Mouse (Mus musculus): ENCODE measurements around the gene Cradd. TPM values are rescaled to one million over a fixed set of nuclear protein-coding genes. Genes with fewer than 3 reads are reported as not detected.

Cradd gene
- total and polyA plus RNA-seq, 3 experiments: 1.9 to 9.0 TPM; not detected in 1

DNA sequence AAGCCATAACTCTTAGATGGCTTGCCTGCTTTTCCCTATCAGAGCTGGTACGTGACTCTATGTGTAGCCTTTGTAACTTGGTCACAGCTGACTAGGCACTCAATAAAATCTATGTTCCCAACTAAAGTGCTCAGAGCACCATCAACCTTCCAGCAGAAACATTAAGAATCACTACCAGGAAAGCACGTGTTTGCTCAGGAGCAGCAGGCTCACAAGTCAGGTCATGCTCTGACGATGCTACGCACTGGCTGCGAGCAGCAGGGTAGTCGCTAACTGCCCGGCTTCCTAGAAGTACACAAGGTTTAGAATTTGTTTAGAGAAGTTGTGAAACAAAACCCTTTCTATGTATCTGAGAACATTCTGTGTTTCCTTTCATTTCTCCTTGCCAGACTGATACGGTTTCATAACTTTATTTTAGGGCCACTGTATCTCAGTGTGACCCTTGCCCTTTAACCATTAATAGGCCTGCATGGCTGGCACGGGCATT, 171.4 kb downstream of the Cradd start:
- Histone ChIP-seq H3K27me3 (ENCODE audit: control insufficient read depth in 1 of 2, insufficient read depth in 2 of 2, low read length in 2 of 2) (no peaks in the 10 kb centered on the region), H3K9me3 (replicated peaks; ENCODE audit: insufficient read depth, low read length) (no peaks in the 10 kb centered on the region), H3K9ac (ENCODE audit: control insufficient read depth, low read depth, low read length, poor library complexity, severe bottlenecking) (no peak overlapping the region), H3K79me2 (ENCODE audit: control insufficient read depth, insufficient read depth, low read length, poor library complexity) (no peaks in the 10 kb centered on the region), H3K27ac (ENCODE audit: control insufficient read depth, low read depth, low read length) (no peak overlapping the region), H3K4me3 (ENCODE audit: control insufficient read depth in 1 of 2, insufficient read depth in 1 of 2, low read depth in 2 of 2, low read length in 2 of 2) (no peak overlapping the region), H3K36me3 (ENCODE audit: control insufficient read depth in 1 of 2, insufficient read depth in 2 of 2, low read length in 2 of 2) (peaks cover 0 to 27% of the 10 kb centered on the region in 2 experiments; a peak in 2 of 4 replicates), H3K4me1 (ENCODE audit: control insufficient read depth in 1 of 2, insufficient read depth in 2 of 2, low read length in 2 of 2) (peaks cover 0 to 33% of the 10 kb centered on the region in 2 experiments; a peak in 2 of 4 replicates)
- no peak for DNase-seq (ENCODE audit: low read depth, low spot score)
- no peak for TF ChIP-seq BHLHE40 (IDR thresholded peaks at IDR 0.05; ENCODE audit: borderline replicate concordance, low read depth, low read length)
- TF ChIP-seq HCFC1 (IDR thresholded peaks at IDR 0.05; ENCODE audit: low read depth, low read length): no peak
- no peak for TF ChIP-seq CHD2 (IDR thresholded peaks at IDR 0.05; ENCODE audit: low read length)
- no peak for TF ChIP-seq RAD21 (IDR thresholded peaks at IDR 0.05; ENCODE audit: low read depth, low read length)
- no peak for TF ChIP-seq GATA1 (IDR thresholded peaks at IDR 0.05; ENCODE audit: low read depth, low read length)
- TF ChIP-seq MYB (IDR thresholded peaks at IDR 0.05; ENCODE audit: low read depth, low read length): no peak
- TF ChIP-seq MAZ (IDR thresholded peaks at IDR 0.05; ENCODE audit: low read depth, low read length): no peak
- TF ChIP-seq E2F4 (IDR thresholded peaks at IDR 0.05; ENCODE audit: borderline replicate concordance, low read depth, low read length): no peak
- TF ChIP-seq SMC3 (IDR thresholded peaks at IDR 0.05; ENCODE audit: low read depth, low read length): no peak
- no peak for TF ChIP-seq USF1 (IDR thresholded peaks at IDR 0.05; ENCODE audit: low read depth, low read length)
- no peak for TF ChIP-seq ETS1 (IDR thresholded peaks at IDR 0.05; ENCODE audit: low read depth, low read length)
- no peak for TF ChIP-seq POLR2AphosphoS2 (IDR thresholded peaks at IDR 0.05; ENCODE audit: low read length)
- TF ChIP-seq TAL1 (IDR thresholded peaks at IDR 0.05; ENCODE audit: low read length): no peak
- no peak for TF ChIP-seq ZC3H11A (IDR thresholded peaks at IDR 0.05; ENCODE audit: low read depth, low read length)
- no peak for TF ChIP-seq ZKSCAN1 (IDR thresholded peaks at IDR 0.05; ENCODE audit: low read depth, low read length)

DNA sequence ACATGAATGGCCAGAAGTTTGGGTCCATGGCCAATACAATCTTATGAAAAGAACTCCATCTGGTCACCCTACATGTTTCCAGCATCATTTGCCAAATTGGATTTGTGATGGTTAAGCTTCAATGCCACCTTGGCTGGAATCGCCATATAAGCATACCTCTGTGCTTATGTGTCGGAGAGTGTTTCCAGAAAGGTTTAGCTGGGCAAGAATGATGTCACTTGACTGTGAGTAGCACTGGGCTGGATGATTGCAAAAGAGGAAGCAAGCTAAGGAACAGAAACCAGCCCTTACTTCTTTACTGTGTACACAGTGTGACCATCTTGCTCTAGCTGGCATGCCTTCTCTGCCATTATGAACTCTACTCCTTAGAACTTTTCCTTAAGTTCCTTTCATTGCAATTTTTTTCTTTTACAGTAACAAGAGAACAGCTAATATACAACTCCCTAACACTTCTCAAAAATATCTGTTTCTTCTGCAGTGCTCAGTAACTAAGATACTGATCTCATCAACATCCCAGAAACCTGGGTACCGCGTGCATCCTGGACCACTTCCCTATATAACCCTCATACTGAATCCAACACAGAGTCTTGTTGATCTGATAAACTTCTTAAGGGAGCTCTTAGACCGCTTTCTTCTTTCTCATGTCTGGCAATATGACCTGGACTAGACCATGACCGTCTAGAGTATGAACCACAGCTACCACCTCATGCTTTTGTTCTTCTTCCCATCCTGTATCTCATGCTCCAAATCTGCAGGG, 172.7 kb downstream of the Cradd start:
- DNase-seq (ENCODE audit: low read depth, low spot score): peak; percentile 60
- Histone ChIP-seq H3K9ac (ENCODE audit: control insufficient read depth, low read depth, low read length, poor library complexity, severe bottlenecking) (no peak overlapping the region), H3K4me1 (ENCODE audit: control insufficient read depth in 1 of 2, insufficient read depth in 2 of 2, low read length in 2 of 2) (peaks cover 0 to 39% of the 10 kb centered on the region in 2 experiments; a peak in 3 of 4 replicates), H3K27ac (ENCODE audit: control insufficient read depth, low read depth, low read length) (no peak overlapping the region), H3K79me2 (ENCODE audit: control insufficient read depth, insufficient read depth, low read length, poor library complexity) (no peaks in the 10 kb centered on the region), H3K27me3 (ENCODE audit: control insufficient read depth in 1 of 2, insufficient read depth in 2 of 2, low read length in 2 of 2) (no peaks in the 10 kb centered on the region), H3K9me3 (replicated peaks; ENCODE audit: insufficient read depth, low read length) (no peaks in the 10 kb centered on the region), H3K36me3 (ENCODE audit: control insufficient read depth in 1 of 2, insufficient read depth in 2 of 2, low read length in 2 of 2) (peaks cover 0 to 29% of the 10 kb centered on the region in 2 experiments; a peak in 2 of 4 replicates), H3K4me3 (ENCODE audit: control insufficient read depth in 1 of 2, insufficient read depth in 1 of 2, low read depth in 2 of 2, low read length in 2 of 2) (no peak overlapping the region)
- TF ChIP-seq ZKSCAN1 (IDR thresholded peaks at IDR 0.05; ENCODE audit: low read depth, low read length) (peak; percentile 32; the same call in 1 of the 2 replicates), RAD21 (IDR thresholded peaks at IDR 0.05; ENCODE audit: low read depth, low read length) (no peak)
